Mouse (Mus musculus): ENCODE data around the gene Fga. TPM values are rescaled to one million over a fixed set of nuclear protein-coding genes. Genes with fewer than 3 reads are reported as not detected.
A peak's percentile ranks its signal among the peaks of the same experiment; 100 is the strongest.

Gene Fga
- total RNA-seq, 4 experiments from 2014 or later = not detected

GRCm38 (mm10) chr3:83027546-83028251 is 1.8 kb downstream of the Fga start:
- DNase-seq (ENCODE audit: low spot score) = no peak

GRCm38 (mm10) chr3:83030331-83030730 is 4.5 kb downstream of the Fga start:
- no peak for DNase-seq (ENCODE audit: low spot score)

GRCm38 (mm10) chr3:83032746-83033308 is 7.0 kb downstream of the Fga start:
- no peak for DNase-seq (ENCODE audit: low spot score)

- DNase-seq (ENCODE audit: low spot score) = no peak
These were observed 7.9 kb downstream of the Fga start for GRCm38 (mm10) chr3:83033801-83034200.

- no peak for DNase-seq (ENCODE audit: low spot score)
These were observed 13.0 kb downstream of the Fga start for GRCm38 (mm10) chr3:83038865-83039264.

GRCm38 (mm10) chr3:83039666-83040065 is 13.8 kb downstream of the Fga start:
- DNase-seq (ENCODE audit: low spot score) = no peak

- no peak for DNase-seq (ENCODE audit: low spot score)
These were observed 16.6 kb downstream of the Fga start for GRCm38 (mm10) chr3:83042451-83042850.

- DNase-seq (ENCODE audit: low spot score) = no peak
These were observed 20.8 kb downstream of the Fga start for GRCm38 (mm10) chr3:83046649-83047048.

GRCm38 (mm10) chr3:83049680-83050079 is 23.8 kb downstream of the Fga start, which contains the start of gene Fgb:
Fgb (minus strand) TSS chr3:83049863.
- DNase-seq (ENCODE audit: low spot score) = no peak

GRCm38 (mm10) chr3:83050661-83051060 is 24.8 kb downstream of the Fga start:
- DNase-seq (ENCODE audit: low spot score) = no peak

- no peak for DNase-seq (ENCODE audit: low spot score)
These were observed 26.2 kb downstream of the Fga start for GRCm38 (mm10) chr3:83052102-83052501.

GRCm38 (mm10) chr3:83053126-83053525 is 27.2 kb downstream of the Fga start:
- DNase-seq (ENCODE audit: low spot score) = no peak

- DNase-seq (ENCODE audit: low spot score) = no peak
These were observed 27.9 kb downstream of the Fga start for GRCm38 (mm10) chr3:83053758-83054157.

GRCm38 (mm10) chr3:83054759-83055158 is 28.9 kb downstream of the Fga start:
- DNase-seq (ENCODE audit: low spot score) = no peak

- peak; percentile 97 for DNase-seq (ENCODE audit: low spot score)
These were observed 29.6 kb downstream of the Fga start, which contains the start of gene Plrg1 for GRCm38 (mm10) chr3:83055281-83056038. Plrg1 (plus strand) TSS chr3:83055522.

- DNase-seq (ENCODE audit: low spot score) = no peak
These were observed 31.2 kb downstream of the Fga start for GRCm38 (mm10) chr3:83057046-83057445.

- DNase-seq (ENCODE audit: low spot score) = no peak
These were observed 42.0 kb downstream of the Fga start for GRCm38 (mm10) chr3:83067920-83068319.

GRCm38 (mm10) chr3:83068869-83069268 is 43.0 kb downstream of the Fga start:
- no peak for DNase-seq (ENCODE audit: low spot score)

- DNase-seq (ENCODE audit: low spot score) = no peak
These were observed 44.4 kb downstream of the Fga start for GRCm38 (mm10) chr3:83070231-83070630.

- peak; percentile 40 for DNase-seq (ENCODE audit: low spot score)
These were observed 50.7 kb downstream of the Fga start for GRCm38 (mm10) chr3:83076563-83076962.

GRCm38 (mm10) chr3:83080567-83081055 is 54.7 kb downstream of the Fga start:
- DNase-seq (ENCODE audit: low spot score) = peak; percentile 29
